Mouse (Mus musculus) limb, embryonic 11.5 days (tissue): Measurements from ENCODE around the gene Nt5dc3. TPM values are rescaled to one million over a fixed set of nuclear protein-coding genes. Genes with fewer than 3 reads are reported as not detected.

Experiments used
- ATAC-seq: fragments of 200-750 bp; cut with Nextera tagmentation; 2 replicates; pipeline ENCODE4 v1.8.0; 2017; ENCODE audit warnings: low read depth; ENCODE audit not compliant: insufficient number of reproducible peaks, low FRiP score, low TSS enrichment
- DNase-seq: peaks from one replicate; pipeline ENCODE4 v3.0.0-alpha.2; 2015; ENCODE audit warnings: low spot score
- H3K27ac ChIP-seq: fragments of 300-500 bp; sonication (generic); replicated peaks from 2 replicates; pipeline ENCODE4 v1.5.1; 2014; ENCODE audit warnings: low read depth, mild to moderate bottlenecking, low read length
- H3K27me3 ChIP-seq: fragments of 300-500 bp; sonication (generic); 2 replicates; pipeline ENCODE4 v1.6.1; 2014; ENCODE audit warnings: mild to moderate bottlenecking, low read length, mixed read lengths; ENCODE audit not compliant: control insufficient read depth, insufficient read depth
- H3K36me3 ChIP-seq: fragments of 300-500 bp; sonication (generic); 2 replicates; pipeline ENCODE4 v1.6.1; 2014; ENCODE audit warnings: mild to moderate bottlenecking, low read length, moderate library complexity, mixed read lengths; ENCODE audit not compliant: control insufficient read depth, insufficient read depth
- H3K4me1 ChIP-seq: fragments of 300-500 bp; sonication (generic); 2 replicates; pipeline ENCODE4 v1.6.1; 2014; ENCODE audit warnings: low read length, mixed read lengths; ENCODE audit not compliant: control insufficient read depth, insufficient read depth
- H3K4me2 ChIP-seq: fragments of 300-500 bp; sonication (generic); 2 replicates; pipeline ENCODE4 v1.6.1; 2014; ENCODE audit warnings: low read depth, mild to moderate bottlenecking, moderate library complexity; ENCODE audit not compliant: severe bottlenecking
- H3K4me3 ChIP-seq: fragments of 300-500 bp; sonication (generic); 2 replicates; pipeline ENCODE4 v1.5.1; 2014; ENCODE audit warnings: low read depth, low read length
- H3K9ac ChIP-seq: fragments of 300-500 bp; sonication (generic); 2 replicates; pipeline ENCODE4 v1.6.1; 2014; ENCODE audit warnings: mild to moderate bottlenecking, low read length
- H3K9me3 ChIP-seq: fragments of 300-500 bp; sonication (generic); 2 replicates; pipeline ENCODE4 v1.6.1; 2016; ENCODE audit warnings: low read length; ENCODE audit not compliant: control insufficient read depth
- WGBS: fragments of 180-500 bp; shearing (Covaris S2); extraction: QIAGEN DNeasy Blood & Tissue Kit; methylation state at CpG from one replicate; pipeline ENCODE4 v1.1.7; 2014; 5-methylcytosine and 5-hydroxymethylcytosine counted together
- polyA plus RNA-seq: library from polyadenylated mRNA; unstranded; fragments of >200 nt; fragmentation: Nextera tagmentation; extraction: Ambion mirVana; gene quantifications from 2 replicates; pipeline ENCODE4 v1.2.1, GENCODE M21; 2014

Nt5dc3 gene
- polyA plus RNA-seq, 1 experiment from 2014 or later: 0.49 TPM

- no peak overlapping the region for H3K4me2 ChIP-seq
Observed at GRCm38 (mm10) chr10:86771701-86772100, 7.1 kb upstream of the Nt5dc3 start.

GRCm38 (mm10) chr10:86772231-86772631 lies 6.6 kb upstream of the Nt5dc3 start:
- Histone ChIP-seq H3K36me3 (no peaks in the 10 kb centered on the region), H3K4me3 (no peak overlapping the region), H3K9ac (no peak overlapping the region), H3K4me1 (0 out of 2 replicates have a peak, but pooled peaks cover 2% of the 10 kb centered on the region), H3K4me2 (no peak overlapping the region), H3K27me3 (no peaks in the 10 kb centered on the region), H3K9me3 (no peaks in the 10 kb centered on the region), H3K27ac (no peak overlapping the region)
- ATAC-seq (no peak), DNase-seq (no peak)
- WGBS: 79% methylated on average over 6 of the region's 6 CpGs

More at GRCm38 (mm10) chr10:86771701-86772100, 7.1 kb upstream of the Nt5dc3 start:
- Histone ChIP-seq H3K9me3 (no peaks in the 10 kb centered on the region), H3K9ac (no peak overlapping the region), H3K36me3 (no peaks in the 10 kb centered on the region), H3K27ac (no peak overlapping the region), H3K4me1 (no peaks in the 10 kb centered on the region), H3K4me3 (no peak overlapping the region), H3K27me3 (no peaks in the 10 kb centered on the region)
- 71% methylated on average over 5 of the region's 5 CpGs for WGBS
- ATAC-seq: no peak
- DNase-seq: no peak

- Histone ChIP-seq H3K9me3 (no peaks in the 10 kb centered on the region), H3K36me3 (no peaks in the 10 kb centered on the region), H3K4me3 (no peak overlapping the region), H3K27me3 (no peaks in the 10 kb centered on the region), H3K4me2 (no peak overlapping the region), H3K4me1 (peaks cover 8% of the 10 kb centered on the region; the same call in 1 of the 2 replicates), H3K9ac (no peak overlapping the region), H3K27ac (no peak overlapping the region)
- no peak for DNase-seq
- 13% methylated on average over 4 of the region's 4 CpGs for WGBS
- no peak for ATAC-seq
Observed at GRCm38 (mm10) chr10:86773360-86773759, 5.4 kb upstream of the Nt5dc3 start.

- 60% methylated on average over 9 of the region's 9 CpGs for WGBS
- Histone ChIP-seq H3K9ac (no peak overlapping the region), H3K27me3 (peaks cover 5% of the 10 kb centered on the region), H3K4me3 (no peak overlapping the region), H3K27ac (no peak overlapping the region), H3K4me1 (peaks cover 10% of the 10 kb centered on the region; the same call in 1 of the 2 replicates), H3K4me2 (no peak overlapping the region), H3K36me3 (no peaks in the 10 kb centered on the region), H3K9me3 (no peaks in the 10 kb centered on the region)
- DNase-seq (no peak), ATAC-seq (no peak)
Observed at GRCm38 (mm10) chr10:86776281-86776680, 2.5 kb upstream of the Nt5dc3 start.

GRCm38 (mm10) chr10:86777614-86778319 lies 1.0 kb upstream of the Nt5dc3 start:
- DNase-seq (no peak), ATAC-seq (0 out of 2 replicates have a peak, but pooled peaks have one; percentile 0)
- Histone ChIP-seq H3K36me3 (no peaks in the 10 kb centered on the region), H3K9ac (peak overlapping the region; percentile 41; the same call in 1 of the 2 replicates), H3K4me2 (peak overlapping the region; percentile 98), H3K27ac (no peak overlapping the region), H3K4me1 (peaks cover 10% of the 10 kb centered on the region; the same call in 1 of the 2 replicates), H3K9me3 (no peaks in the 10 kb centered on the region), H3K4me3 (peak overlapping the region; percentile 57), H3K27me3 (peaks cover 5% of the 10 kb centered on the region)
- WGBS: 45% methylated on average over 19 of the region's 19 CpGs

GRCm38 (mm10) chr10:86779117-86779755 lies 431 bp downstream of the Nt5dc3 start:
- Histone ChIP-seq H3K36me3 (no peaks in the 10 kb centered on the region), H3K9me3 (no peaks in the 10 kb centered on the region), H3K4me1 (peaks cover 10% of the 10 kb centered on the region; the same call in 1 of the 2 replicates), H3K4me3 (peak overlapping the region; percentile 57), H3K27me3 (peaks cover 5% of the 10 kb centered on the region), H3K27ac (no peak overlapping the region), H3K9ac (peak overlapping the region; percentile 63), H3K4me2 (peak overlapping the region; percentile 98)
- DNase-seq: peak; percentile 43
- peak; percentile 49 for ATAC-seq
- WGBS: under 1% methylated on average over 57 of the region's 58 CpGs

GRCm38 (mm10) chr10:86779816-86780500 lies 1.2 kb downstream of the Nt5dc3 start:
- no peaks in the 10 kb centered on the region for H3K36me3 ChIP-seq
- no peak overlapping the region for H3K9ac ChIP-seq
- ATAC-seq (no peak), DNase-seq (no peak)
- H3K9me3 ChIP-seq: no peaks in the 10 kb centered on the region
- peaks cover 5% of the 10 kb centered on the region for H3K27me3 ChIP-seq
- H3K4me1 ChIP-seq: peaks cover 10% of the 10 kb centered on the region; the same call in 1 of the 2 replicates
- H3K4me3 ChIP-seq: peak overlapping the region; percentile 57
- no peak overlapping the region for H3K27ac ChIP-seq
- H3K4me2 ChIP-seq: peak overlapping the region; percentile 98
- 19% methylated on average over 12 of the region's 12 CpGs for WGBS

GRCm38 (mm10) chr10:86781641-86782040 lies 2.8 kb downstream of the Nt5dc3 start:
- no peak overlapping the region for H3K9ac ChIP-seq
- ATAC-seq (no peak), DNase-seq (no peak)
- no peak overlapping the region for H3K27ac ChIP-seq
- H3K4me2 ChIP-seq: no peak overlapping the region
- no peak overlapping the region for H3K4me3 ChIP-seq
- no peaks in the 10 kb centered on the region for H3K36me3 ChIP-seq
- peaks cover 10% of the 10 kb centered on the region; the same call in 1 of the 2 replicates for H3K4me1 ChIP-seq
- no peaks in the 10 kb centered on the region for H3K9me3 ChIP-seq
- H3K27me3 ChIP-seq: peaks cover 5% of the 10 kb centered on the region
- WGBS: 39% methylated on average over 5 of the region's 5 CpGs
